Mouse (Mus musculus) layer of hippocampus, adult 9-11 months (tissue): ENCODE measurements around the gene Kctd19.

Experiments
- DNase-seq: peaks from one replicate; pipeline ENCODE4 v3.0.0; 2022

Gene Kctd19

GRCm38 (mm10) chr8:105413391-105413790 lies at the start of gene Kctd19, which contains the start of gene Lrrc36:
Gene Kctd19, minus strand, starts transcription at chr8:105413502.
Gene Lrrc36, plus strand, starts transcription at chr8:105413571.
- DNase-seq, result no peak

- DNase-seq, result no peak
Measured at GRCm38 (mm10) chr8:105461085-105461803, 47.9 kb upstream of the Kctd19 start.

- no peak for DNase-seq
Measured at GRCm38 (mm10) chr8:105455218-105455617, 41.9 kb upstream of the Kctd19 start.

- no peak for DNase-seq
Measured at GRCm38 (mm10) chr8:105454088-105454487, 40.8 kb upstream of the Kctd19 start.

- DNase-seq, result no peak
Measured at GRCm38 (mm10) chr8:105453296-105453695, 40.0 kb upstream of the Kctd19 start.

GRCm38 (mm10) chr8:105451903-105452603 lies 38.8 kb upstream of the Kctd19 start:
- no peak for DNase-seq

- DNase-seq, result no peak
Measured at GRCm38 (mm10) chr8:105450977-105451376, 37.7 kb upstream of the Kctd19 start.

- no peak for DNase-seq
Measured at GRCm38 (mm10) chr8:105448596-105448995, 35.3 kb upstream of the Kctd19 start.

- no peak for DNase-seq
Measured at GRCm38 (mm10) chr8:105448188-105448587, 34.9 kb upstream of the Kctd19 start.

- DNase-seq, result no peak
Measured at GRCm38 (mm10) chr8:105446127-105446552, 32.8 kb upstream of the Kctd19 start.

- peak; percentile 65 for DNase-seq
Measured at GRCm38 (mm10) chr8:105445296-105446126, 32.2 kb upstream of the Kctd19 start.

- DNase-seq, result no peak
Measured at GRCm38 (mm10) chr8:105442661-105443060, 29.4 kb upstream of the Kctd19 start.

GRCm38 (mm10) chr8:105441433-105441832 lies 28.1 kb upstream of the Kctd19 start:
- no peak for DNase-seq

- no peak for DNase-seq
Measured at GRCm38 (mm10) chr8:105438865-105439264, 25.6 kb upstream of the Kctd19 start.

- DNase-seq, result no peak
Measured at GRCm38 (mm10) chr8:105437078-105437748, 23.9 kb upstream of the Kctd19 start.

GRCm38 (mm10) chr8:105436218-105436617 lies 22.9 kb upstream of the Kctd19 start:
- no peak for DNase-seq

- DNase-seq, result no peak
Measured at GRCm38 (mm10) chr8:105434136-105434535, 20.8 kb upstream of the Kctd19 start.

- DNase-seq, result no peak
Measured at GRCm38 (mm10) chr8:105433511-105433910, 20.2 kb upstream of the Kctd19 start.

- DNase-seq, result no peak
Measured at GRCm38 (mm10) chr8:105433021-105433420, 19.7 kb upstream of the Kctd19 start.

GRCm38 (mm10) chr8:105431743-105432515 lies 18.6 kb upstream of the Kctd19 start:
- no peak for DNase-seq

GRCm38 (mm10) chr8:105426878-105427277 lies 13.6 kb upstream of the Kctd19 start:
- no peak for DNase-seq

- no peak for DNase-seq
Measured at GRCm38 (mm10) chr8:105422006-105422405, 8.7 kb upstream of the Kctd19 start.
